Mouse (Mus musculus) left cerebral cortex, adult 6 months (tissue): ENCODE data around the gene C130032M10Rik. TPM values are rescaled to one million over a fixed set of nuclear protein-coding genes. Genes with fewer than 3 reads are reported as not detected.

Experiments used
- long read RNA-seq, 2 experiments: library from polyadenylated mRNA; unstranded; transcript quantifications; one replicate each; pipeline ENCODE4 v2.0.0; 2019 to 2020
- polyA plus RNA-seq: library from polyadenylated mRNA; unstranded; fragments of <200 nt; fragmentation: Nextera tagmentation; gene quantifications from 2 replicates; pipeline ENCODE4 v1.2.3, GENCODE M21; 2021

Gene C130032M10Rik
- not detected in 2 replicates for polyA plus RNA-seq
- long read RNA-seq, experiment 1 = 0 reads
- long read RNA-seq, experiment 2 = 0 reads

GRCm38 (mm10) chr9:114515364-114515763 is at the start of gene C130032M10Rik:
C130032M10Rik (plus strand) TSS chr9:114515697.

GRCm38 (mm10) chr9:114504816-114505215 is 10.7 kb upstream of the C130032M10Rik start, which contains the start of gene Ccr4:
Ccr4 (minus strand) TSS chr9:114504916.

GRCm38 (mm10) chr9:114563761-114564606 is 48.5 kb downstream of the C130032M10Rik start, which contains the start of gene Trim71:
Trim71 (minus strand) TSS chr9:114564369.

Other genes starting within 250 kb of the C130032M10Rik start
- gene Bcl2a1c, start 185.6 kb upstream of the C130032M10Rik start, polyA plus RNA-seq = not detected in 2 replicates
- 10.1 and 12.6 TPM in 2 replicates for gene Crtap, start 125.0 kb upstream of the C130032M10Rik start, polyA plus RNA-seq
- gene Glb1, start 114.6 kb upstream of the C130032M10Rik start, polyA plus RNA-seq = 16.8 and 20.9 TPM in 2 replicates
- gene Tmppe, start 114.6 kb upstream of the C130032M10Rik start, polyA plus RNA-seq = 3.8 and 3.9 TPM in 2 replicates
- not detected in 2 replicates for gene Ccr4, start 10.8 kb upstream of the C130032M10Rik start, polyA plus RNA-seq
- gene Trim71, start 48.7 kb downstream of the C130032M10Rik start, polyA plus RNA-seq = 0.16 and 0.17 TPM in 2 replicates
- gene Cnot10, start 124.5 kb downstream of the C130032M10Rik start, polyA plus RNA-seq = 23.2 and 25.3 TPM in 2 replicates
- gene Dync1li1, start 173.1 kb downstream of the C130032M10Rik start, polyA plus RNA-seq = 76.5 and 96.0 TPM in 2 replicates
- 13.7 and 17.7 TPM in 2 replicates for gene Cmtm6, start 215.4 kb downstream of the C130032M10Rik start, polyA plus RNA-seq